Mouse (Mus musculus) cortical plate, adult 2 months (tissue): ENCODE data around the gene Coq2. TPM values are rescaled to one million over a fixed set of nuclear protein-coding genes. Genes with fewer than 3 reads are reported as not detected.

ENCODE experiments used
- H3K27ac ChIP-seq: fragments of 200-500 bp; 2 replicates; pipeline ENCODE4 v1.5.1; 2012; ENCODE audit warnings: low read length, control low read depth, inconsistent platforms; ENCODE audit not compliant: insufficient read depth
- H3K4me1 ChIP-seq: fragments of 200-500 bp; 2 replicates; pipeline ENCODE4 v1.6.1; 2011; ENCODE audit warnings: low read length; ENCODE audit not compliant: control insufficient read depth, insufficient read depth
- H3K4me3 ChIP-seq: fragments of 200-500 bp; 2 replicates; pipeline ENCODE4 v1.5.1; 2011; ENCODE audit warnings: mild to moderate bottlenecking, low read length, control low read depth; ENCODE audit not compliant: insufficient read depth
- CTCF ChIP-seq: fragments of 200-500 bp; IDR thresholded peaks from 2 replicates; pipeline ENCODE4 v1.5.1; 2011; ENCODE audit warnings: mild to moderate bottlenecking, control low read depth, low read length; ENCODE audit not compliant: insufficient read depth; ENCODE audit errors: extremely low read depth
- POLR2A ChIP-seq: fragments of 200-500 bp; IDR thresholded peaks from 2 replicates; pipeline ENCODE4 v1.6.1; 2011; ENCODE audit warnings: mild to moderate bottlenecking, low read length, control low read depth; ENCODE audit not compliant: insufficient read depth; ENCODE audit errors: extremely low read depth
- polyA plus RNA-seq: library from polyadenylated mRNA; depleted of rRNA; stranded (reverse); fragments of >200 nt; gene quantifications from 2 replicates; pipeline ENCODE4 v1.2.3, GENCODE M21; 2012; rRNA removed

The Coq2 gene
- 157 and 158 TPM in 2 replicates for polyA plus RNA-seq

DNA sequence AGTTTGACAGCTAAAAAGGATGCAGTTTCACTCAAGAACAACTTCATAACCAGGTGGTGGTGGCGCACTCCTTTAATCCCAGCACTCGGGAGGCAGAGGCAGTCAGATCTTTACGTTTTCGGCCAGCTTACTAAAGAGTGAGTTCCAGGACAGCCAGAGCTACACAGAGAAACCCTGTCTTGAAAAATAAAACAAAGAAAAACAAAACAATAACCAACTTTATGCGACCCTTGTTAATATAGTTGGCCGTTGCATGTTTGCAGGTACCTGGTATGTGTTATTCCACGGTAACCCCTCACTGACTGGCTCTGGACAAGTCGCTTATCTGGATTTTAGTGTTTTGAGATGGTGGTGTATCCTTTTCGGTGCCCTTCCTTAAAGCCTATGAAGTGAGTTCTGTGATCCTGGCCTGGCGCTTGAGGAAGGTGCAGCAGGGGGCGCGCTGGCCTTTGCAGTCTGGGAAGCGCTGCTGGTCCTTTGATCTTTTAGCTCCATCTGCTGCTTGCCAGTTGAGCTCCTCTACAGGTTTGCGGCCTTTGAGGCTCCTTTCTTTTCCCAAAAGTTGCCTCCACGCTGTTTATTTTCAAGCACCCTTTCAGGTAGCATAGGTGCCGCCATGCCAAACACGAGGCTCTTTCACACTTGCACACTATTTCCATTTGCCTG lies at the start of gene Coq2:
Gene Coq2, minus strand, starts transcription at position 430 of the 666 bp plus-strand sequence.
- peak within 1 kb of the TSS; percentile 74 for H3K4me3 ChIP-seq
- TF ChIP-seq POLR2A (no peak), CTCF (peak; percentile 65)
- no peak within 1 kb of the TSS; the same call in 1 of the 2 replicates for H3K27ac ChIP-seq
- H3K4me1 ChIP-seq: no peaks in the 10 kb centered on the region

DNA sequence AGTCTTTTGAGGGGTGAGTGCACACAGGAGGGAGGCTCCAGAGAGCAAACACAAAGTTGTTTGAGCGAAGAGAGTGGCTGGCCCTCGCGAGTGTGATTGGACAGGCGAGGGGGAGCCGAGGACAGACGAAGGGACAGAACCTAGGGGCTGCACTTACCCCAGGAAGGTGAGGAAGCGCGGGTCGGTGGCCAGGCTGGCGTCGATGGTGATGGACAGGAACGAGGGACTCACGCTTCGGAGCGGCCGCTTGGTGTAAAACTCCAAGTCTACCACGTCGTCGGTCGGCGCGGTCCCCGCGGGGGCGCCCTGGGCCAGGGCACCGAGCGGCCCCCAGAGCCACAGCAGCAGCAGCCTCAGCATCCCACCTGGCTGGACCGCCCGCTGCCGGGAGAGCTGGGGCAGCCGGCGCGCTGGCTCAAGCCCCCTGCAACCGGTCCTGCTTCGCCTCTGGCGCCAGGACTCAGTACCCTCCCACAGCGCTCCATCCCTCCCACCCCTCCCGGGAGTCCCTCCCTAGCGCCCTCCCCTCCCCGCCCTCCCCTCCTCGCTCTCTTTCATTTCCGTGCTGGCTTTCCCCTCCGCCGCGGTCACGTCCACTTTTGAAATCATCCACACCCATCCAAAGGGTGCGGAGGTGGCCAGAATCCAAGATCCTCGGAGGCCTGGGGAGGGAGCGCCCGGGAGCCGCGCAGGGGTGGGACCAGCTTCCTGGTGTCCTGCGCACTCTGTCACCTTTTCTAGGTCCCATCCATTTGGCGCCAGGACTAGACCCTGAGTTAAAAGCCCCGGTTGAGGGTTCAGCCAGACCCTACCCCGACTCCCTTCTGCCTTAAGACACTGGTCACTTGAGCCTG lies 44.5 kb upstream of the Coq2 start, which contains the start of gene Hpse:
Gene Hpse, minus strand, starts transcription at position 482 of the 854 bp plus-strand sequence.
- peak within 1 kb of the TSS; percentile 10; the same call in 1 of the 2 replicates for H3K4me3 ChIP-seq
- no peak for TF ChIP-seq POLR2A
- no peak for TF ChIP-seq CTCF
- no peaks in the 10 kb centered on the region for H3K4me1 ChIP-seq
- H3K27ac ChIP-seq: no peak within 1 kb of the TSS

DNA sequence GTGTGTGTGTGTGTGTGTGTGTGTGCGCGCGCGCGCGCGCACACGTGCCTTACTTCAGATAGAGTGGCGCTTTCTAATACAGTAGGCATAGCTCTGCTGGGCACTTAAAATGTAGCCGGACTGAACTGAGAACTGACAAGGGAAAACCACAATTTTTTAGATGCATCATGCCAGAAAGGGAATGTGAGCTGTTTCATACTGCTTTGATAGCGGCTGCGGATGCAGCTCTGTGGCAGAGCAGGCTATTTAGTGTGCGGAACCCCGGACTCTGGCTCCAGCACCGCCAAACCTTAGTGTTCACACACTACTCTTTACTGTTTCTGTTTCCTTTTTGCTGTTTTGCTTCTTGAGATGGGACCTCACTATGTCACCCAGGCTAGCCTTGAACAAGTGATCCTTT lies 41.8 kb upstream of the Coq2 start:
- Histone ChIP-seq H3K27ac (no peak overlapping the region), H3K4me1 (no peaks in the 10 kb centered on the region), H3K4me3 (no peak overlapping the region)
- TF ChIP-seq POLR2A (no peak), CTCF (no peak)

DNA sequence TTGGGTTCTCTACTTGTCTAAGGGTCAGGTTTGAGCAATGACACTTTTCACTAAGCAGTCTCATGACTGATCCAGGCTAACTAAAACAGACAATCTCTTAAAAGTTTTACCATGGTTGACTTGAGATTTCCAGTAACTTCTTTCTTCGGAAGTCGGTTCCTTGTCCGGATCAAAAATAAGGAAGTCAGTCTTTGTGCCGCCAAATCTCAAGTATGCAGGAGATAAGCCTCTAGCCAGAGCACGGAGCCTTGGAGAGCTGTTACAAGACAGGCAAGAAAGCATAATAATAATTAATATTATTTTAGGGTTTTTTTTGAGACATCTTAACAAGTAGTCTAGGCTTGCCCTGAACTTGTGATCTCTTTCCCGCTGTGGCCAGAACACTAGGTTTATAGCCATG lies 36.3 kb upstream of the Coq2 start:
- no peak overlapping the region for H3K27ac ChIP-seq
- no peaks in the 10 kb centered on the region for H3K4me1 ChIP-seq
- no peak overlapping the region for H3K4me3 ChIP-seq
- no peak for TF ChIP-seq POLR2A
- no peak for TF ChIP-seq CTCF

DNA sequence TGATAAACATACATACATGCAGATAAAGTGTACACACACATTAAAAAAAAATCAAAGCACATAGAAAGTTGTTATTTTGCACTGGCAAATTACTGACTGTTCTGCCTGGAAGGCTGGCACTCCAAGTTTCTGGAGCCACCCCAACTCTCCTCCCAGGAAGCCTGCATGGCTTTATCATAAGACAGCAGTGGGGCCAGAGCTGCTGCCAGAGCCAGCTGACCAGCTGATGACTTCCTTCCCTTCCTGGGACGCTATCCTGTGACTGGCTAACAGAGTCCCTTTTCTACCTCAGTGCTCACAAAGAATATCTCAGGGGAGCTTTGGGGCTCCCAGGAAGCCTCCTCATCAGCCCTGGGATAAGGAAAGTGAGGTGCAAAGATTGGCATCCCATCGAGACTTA lies 35.1 kb upstream of the Coq2 start:
- Histone ChIP-seq H3K4me3 (no peak overlapping the region), H3K27ac (no peak overlapping the region), H3K4me1 (no peaks in the 10 kb centered on the region)
- TF ChIP-seq POLR2A (no peak), CTCF (no peak)

DNA sequence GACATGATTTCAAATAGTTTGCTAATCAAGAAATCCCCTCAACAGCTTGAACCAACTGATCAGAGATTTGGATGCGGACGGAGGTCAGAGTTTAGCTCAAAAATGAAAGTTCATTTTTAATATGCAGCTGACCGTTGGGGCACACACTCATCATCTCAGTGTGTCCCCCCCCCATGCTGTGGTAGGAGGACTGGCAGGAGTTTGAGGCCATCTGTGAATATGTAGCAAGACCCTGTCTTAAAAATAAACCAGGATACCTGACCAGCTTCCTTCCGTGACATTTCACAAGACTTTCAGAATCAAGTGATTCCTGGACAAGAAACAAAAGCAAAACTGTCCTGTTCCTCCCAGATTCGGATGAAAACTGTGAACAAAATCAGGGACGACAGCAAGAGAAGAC lies 34.1 kb upstream of the Coq2 start:
- H3K4me1 ChIP-seq: no peaks in the 10 kb centered on the region
- no peak for TF ChIP-seq POLR2A
- H3K4me3 ChIP-seq: no peak overlapping the region
- no peak overlapping the region for H3K27ac ChIP-seq

DNA sequence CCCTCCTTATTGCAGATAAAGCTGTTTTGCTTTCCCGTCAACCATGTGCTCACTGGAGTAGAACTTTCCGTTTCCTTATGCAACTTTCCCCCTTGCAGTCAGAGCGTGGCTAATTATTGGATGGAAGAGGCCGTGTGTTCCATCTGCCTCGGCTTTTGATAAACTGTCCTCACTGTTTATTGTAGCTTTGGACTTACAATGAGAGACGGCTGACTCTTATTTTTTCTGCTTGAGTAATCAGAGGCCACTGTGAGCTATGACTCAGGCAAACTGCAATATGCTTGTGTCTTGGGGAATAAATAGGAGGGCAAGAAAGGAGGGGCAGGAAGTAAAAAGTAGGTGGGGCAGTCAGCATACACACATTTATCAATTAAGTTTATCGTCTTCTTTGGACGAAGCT lies 31.7 kb upstream of the Coq2 start:
- Histone ChIP-seq H3K4me1 (no peaks in the 10 kb centered on the region), H3K4me3 (no peak overlapping the region), H3K27ac (no peak overlapping the region)
- TF ChIP-seq CTCF (no peak), POLR2A (no peak)

DNA sequence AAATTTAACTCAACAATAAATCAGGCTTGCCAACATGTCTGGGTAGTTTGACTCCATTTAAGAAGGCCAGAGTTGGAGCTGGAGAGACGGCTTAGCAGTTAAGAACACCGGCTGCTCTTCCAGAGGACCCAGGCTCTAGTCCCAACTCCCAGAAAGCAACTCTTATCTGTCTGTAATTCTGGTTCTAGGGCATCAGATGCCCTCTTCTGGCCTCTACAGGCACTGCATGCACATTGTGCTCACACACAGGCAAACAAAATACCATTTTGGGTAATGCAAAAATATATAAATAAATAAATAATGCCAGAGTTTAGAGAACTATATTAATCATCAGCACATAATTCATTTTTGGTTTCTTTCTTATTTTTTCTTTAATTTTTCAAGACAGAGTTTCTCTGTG lies 29.3 kb upstream of the Coq2 start:
- H3K27ac ChIP-seq: no peak overlapping the region
- H3K4me1 ChIP-seq: no peaks in the 10 kb centered on the region
- TF ChIP-seq POLR2A (no peak), CTCF (no peak)

DNA sequence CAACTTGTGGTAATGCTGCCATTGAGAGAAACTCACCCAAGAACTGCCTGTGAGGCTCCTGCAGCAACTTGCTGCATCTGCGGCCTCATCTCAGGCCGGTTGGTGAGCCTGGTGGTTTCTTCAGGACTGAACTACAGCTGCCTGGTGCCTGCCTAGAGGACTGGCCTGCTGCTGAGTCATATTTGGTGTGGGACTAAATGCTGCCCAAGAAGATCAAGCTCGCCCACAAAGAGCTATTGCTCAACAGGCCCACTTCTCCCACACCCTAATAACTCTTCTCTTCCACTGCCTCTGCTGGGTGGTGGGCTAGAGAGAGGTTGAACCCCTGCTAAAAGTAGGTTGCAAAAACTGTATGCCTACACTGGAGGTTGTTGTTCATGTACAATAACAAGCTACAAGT lies 27.4 kb upstream of the Coq2 start:
- no peaks in the 10 kb centered on the region for H3K4me1 ChIP-seq
- no peak for TF ChIP-seq POLR2A
- no peak for TF ChIP-seq CTCF
- H3K27ac ChIP-seq: no peak overlapping the region
- no peak overlapping the region for H3K4me3 ChIP-seq

More for the DNA sequence above, 29.3 kb upstream of the Coq2 start:
- no peak overlapping the region for H3K4me3 ChIP-seq

DNA sequence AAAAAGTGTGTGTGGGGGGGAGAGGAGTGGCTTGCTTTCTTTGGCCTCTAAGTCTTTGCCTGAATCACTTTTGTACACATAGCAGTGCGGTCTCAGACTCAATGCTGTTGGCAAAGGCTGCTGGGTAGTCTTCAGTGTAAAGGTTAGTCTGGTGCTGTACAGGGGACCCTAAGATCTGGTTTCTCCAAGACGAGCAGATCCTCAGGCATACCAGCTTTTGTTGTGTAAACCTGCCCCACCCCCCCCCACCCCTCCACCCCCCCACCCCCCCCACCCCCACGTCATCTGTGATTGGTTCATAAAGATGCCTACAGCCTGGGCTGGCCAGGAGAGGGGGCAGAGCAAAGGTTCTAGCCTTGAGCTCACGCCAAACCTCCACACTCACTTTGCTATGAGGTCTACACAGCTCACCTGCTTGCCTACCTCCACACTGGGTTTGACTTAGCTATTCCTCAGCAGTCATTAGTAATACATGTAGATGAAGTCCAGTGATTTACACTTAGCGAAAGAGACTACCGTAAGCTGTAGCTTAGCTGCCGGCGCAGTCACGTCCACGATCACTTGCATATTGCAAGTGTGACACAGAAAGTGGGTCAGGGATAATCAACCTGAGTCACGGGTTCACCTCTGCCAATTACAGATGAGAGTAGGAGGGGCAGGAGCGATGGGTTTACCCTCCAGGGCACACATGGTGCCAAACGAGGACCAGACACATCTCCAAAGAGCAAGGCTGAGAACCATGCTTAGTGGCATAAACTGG lies 26.1 kb upstream of the Coq2 start:
- H3K27ac ChIP-seq: no peak overlapping the region
- TF ChIP-seq CTCF (no peak), POLR2A (no peak)
- H3K4me3 ChIP-seq: no peak overlapping the region
- H3K4me1 ChIP-seq: no peaks in the 10 kb centered on the region
